Mouse (Mus musculus) lung, adult 2 months (tissue): ENCODE results near the gene Cars2.

Experiments used
- CTCF ChIP-seq: fragments of 200-500 bp; IDR thresholded peaks from 2 replicates; pipeline ENCODE4 v1.5.1; 2011; ENCODE audit warnings: mild to moderate bottlenecking, low read length, control low read depth; ENCODE audit not compliant: insufficient read depth
- POLR2A ChIP-seq: fragments of 200-500 bp; IDR thresholded peaks from 2 replicates; pipeline ENCODE4 v1.6.1; 2011; ENCODE audit warnings: low read depth, mild to moderate bottlenecking, control low read depth, low read length, borderline replicate concordance; ENCODE audit errors: extremely low read depth

DNA sequence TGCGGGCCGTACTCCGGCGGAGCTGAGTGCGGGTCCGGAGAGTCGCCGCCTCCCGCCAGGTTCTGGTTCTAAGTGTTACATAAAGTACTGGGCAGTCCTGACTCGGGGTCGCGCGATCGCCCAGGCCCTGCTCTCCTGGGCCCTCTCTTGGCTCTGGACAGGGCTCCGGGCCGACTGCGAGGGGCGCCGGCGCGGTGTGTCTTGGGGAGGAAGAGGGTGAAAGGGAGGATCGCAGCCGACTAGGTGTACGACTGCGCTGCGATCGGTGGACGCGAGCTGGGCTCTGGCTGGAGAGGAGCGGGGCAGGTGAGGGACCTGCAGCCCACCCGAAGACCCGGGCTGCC is 6.8 kb upstream of the Cars2 start:
- no peak for TF ChIP-seq CTCF
- TF ChIP-seq POLR2A = no peak
